Mouse (Mus musculus): ENCODE results near the gene Madcam1. TPM values are rescaled to one million over a fixed set of nuclear protein-coding genes. Genes with fewer than 3 reads are reported as not detected.
"Not testable (repeated sequence)": the region's sequence is repeated elsewhere in the genome, so short reads cannot be mapped to it uniquely, and the experiment has no call there.

Madcam1 gene
- polyA plus RNA-seq, 1 experiment from 2014 or later = 0.82 TPM

- Histone ChIP-seq H3K4me1 (peaks cover 34% of the 10 kb centered on the region), H3K9ac (peak overlapping the region; percentile 15; the same call in 1 of the 2 replicates), H3K27me3 (replicated peaks) (no peaks in the 10 kb centered on the region), H3K36me3 (peaks cover 15% of the 10 kb centered on the region), H3K27ac (replicated peaks) (no peak overlapping the region), H3K4me3 (no peak overlapping the region), H3K4me2 (no peak overlapping the region), H3K9me3 (peaks cover 3% of the 10 kb centered on the region; the same call in 1 of the 2 replicates)
- ATAC-seq (ENCODE audit: extremely low read depth, insufficient number of reproducible peaks, low FRiP score, low TSS enrichment) = no peak
- WGBS = 67% methylated on average over 12 of the region's 12 CpGs
Measured at GRCm38 (mm10) chr10:79693580-79694378, 29.4 kb downstream of the Madcam1 start.

GRCm38 (mm10) chr10:79694379-79694655 is 30.0 kb downstream of the Madcam1 start:
- no peaks in the 10 kb centered on the region for H3K27me3 ChIP-seq (replicated peaks)
- H3K9ac ChIP-seq = peak overlapping the region; percentile 15; the same call in 1 of the 2 replicates
- no peak overlapping the region for H3K4me3 ChIP-seq
- ATAC-seq (ENCODE audit: extremely low read depth, insufficient number of reproducible peaks, low FRiP score, low TSS enrichment) = no peak
- H3K36me3 ChIP-seq = peaks cover 9% of the 10 kb centered on the region
- WGBS = 67% methylated on average over 6 of the region's 6 CpGs
- H3K9me3 ChIP-seq = peaks cover 3% of the 10 kb centered on the region; the same call in 1 of the 2 replicates
- H3K4me2 ChIP-seq = no peak overlapping the region
- H3K4me1 ChIP-seq = peaks cover 34% of the 10 kb centered on the region
- H3K27ac ChIP-seq (replicated peaks) = no peak overlapping the region

GRCm38 (mm10) chr10:79695231-79696128 is 31.1 kb downstream of the Madcam1 start:
- Histone ChIP-seq H3K27me3 (replicated peaks) (no peaks in the 10 kb centered on the region), H3K4me1 (peaks cover 35% of the 10 kb centered on the region), H3K27ac (replicated peaks) (peak overlapping the region; percentile 89), H3K4me2 (peak overlapping the region; percentile 49), H3K9ac (peak overlapping the region; percentile 68), H3K9me3 (peaks cover 3% of the 10 kb centered on the region; the same call in 1 of the 2 replicates), H3K36me3 (0 out of 2 replicates have a peak, but pooled peaks cover 5% of the 10 kb centered on the region), H3K4me3 (no peak overlapping the region)
- no peak for ATAC-seq (ENCODE audit: extremely low read depth, insufficient number of reproducible peaks, low FRiP score, low TSS enrichment)
- 57% methylated on average over 13 of the region's 13 CpGs for WGBS

GRCm38 (mm10) chr10:79696129-79696651 is 31.8 kb downstream of the Madcam1 start:
- WGBS = 35% methylated on average over 9 of the region's 9 CpGs
- H3K36me3 ChIP-seq = 0 out of 2 replicates have a peak, but pooled peaks cover 5% of the 10 kb centered on the region
- H3K27me3 ChIP-seq (replicated peaks) = no peaks in the 10 kb centered on the region
- H3K27ac ChIP-seq (replicated peaks) = peak overlapping the region; percentile 89
- H3K4me2 ChIP-seq = peak overlapping the region; percentile 49
- ATAC-seq (ENCODE audit: extremely low read depth, insufficient number of reproducible peaks, low FRiP score, low TSS enrichment) = no peak
- H3K9ac ChIP-seq = peak overlapping the region; percentile 68
- H3K9me3 ChIP-seq = peaks cover 3% of the 10 kb centered on the region; the same call in 1 of the 2 replicates
- peak overlapping the region; percentile 17; the same call in 1 of the 2 replicates for H3K4me3 ChIP-seq
- peaks cover 42% of the 10 kb centered on the region for H3K4me1 ChIP-seq

- Histone ChIP-seq H3K27me3 (replicated peaks) (no peaks in the 10 kb centered on the region), H3K36me3 (no peaks in the 10 kb centered on the region), H3K9me3 (no peaks in the 10 kb centered on the region), H3K9ac (no peak overlapping the region), H3K27ac (replicated peaks) (no peak overlapping the region), H3K4me3 (no peak overlapping the region), H3K4me1 (peaks cover 51% of the 10 kb centered on the region), H3K4me2 (no peak overlapping the region)
- no peak for ATAC-seq (ENCODE audit: extremely low read depth, insufficient number of reproducible peaks, low FRiP score, low TSS enrichment)
- 72% methylated on average over 6 of the region's 6 CpGs for WGBS
Measured at GRCm38 (mm10) chr10:79697916-79698315, 33.6 kb downstream of the Madcam1 start.

GRCm38 (mm10) chr10:79698459-79698858 is 34.1 kb downstream of the Madcam1 start:
- no peaks in the 10 kb centered on the region for H3K9me3 ChIP-seq
- no peaks in the 10 kb centered on the region for H3K27me3 ChIP-seq (replicated peaks)
- no peak overlapping the region for H3K4me3 ChIP-seq
- H3K4me1 ChIP-seq = peaks cover 51% of the 10 kb centered on the region
- no peaks in the 10 kb centered on the region for H3K36me3 ChIP-seq
- H3K4me2 ChIP-seq = no peak overlapping the region
- ATAC-seq (ENCODE audit: extremely low read depth, insufficient number of reproducible peaks, low FRiP score, low TSS enrichment) = no peak
- no peak overlapping the region for H3K27ac ChIP-seq (replicated peaks)
- no peak overlapping the region for H3K9ac ChIP-seq
- WGBS = 85% methylated on average over 6 of the region's 6 CpGs

- Histone ChIP-seq H3K36me3 (no peaks in the 10 kb centered on the region), H3K4me2 (peak overlapping the region; percentile 40), H3K9me3 (no peaks in the 10 kb centered on the region), H3K4me1 (peaks cover 45% of the 10 kb centered on the region), H3K4me3 (no peak overlapping the region), H3K27ac (replicated peaks) (peak overlapping the region; percentile 84), H3K9ac (peak overlapping the region; percentile 61), H3K27me3 (replicated peaks) (no peaks in the 10 kb centered on the region)
- 24% methylated on average over 7 of the region's 7 CpGs for WGBS
- ATAC-seq (ENCODE audit: extremely low read depth, insufficient number of reproducible peaks, low FRiP score, low TSS enrichment) = no peak
Measured at GRCm38 (mm10) chr10:79700676-79701075, 36.3 kb downstream of the Madcam1 start.

- H3K4me2 ChIP-seq = peak overlapping the region; percentile 40
- peak overlapping the region; percentile 84 for H3K27ac ChIP-seq (replicated peaks)
- ATAC-seq (ENCODE audit: extremely low read depth, insufficient number of reproducible peaks, low FRiP score, low TSS enrichment) = no peak
- WGBS = 44% methylated on average over 10 of the region's 10 CpGs
- H3K27me3 ChIP-seq (replicated peaks) = no peaks in the 10 kb centered on the region
- H3K4me1 ChIP-seq = peaks cover 45% of the 10 kb centered on the region
- H3K36me3 ChIP-seq = peaks cover 5% of the 10 kb centered on the region
- H3K4me3 ChIP-seq = no peak overlapping the region
- peak overlapping the region; percentile 61 for H3K9ac ChIP-seq
- H3K9me3 ChIP-seq = no peaks in the 10 kb centered on the region
Measured at GRCm38 (mm10) chr10:79701443-79702129, 37.2 kb downstream of the Madcam1 start.

- H3K4me3 ChIP-seq; H3K4me2 ChIP-seq; H3K27ac ChIP-seq (replicated peaks); ATAC-seq (ENCODE audit: extremely low read depth, insufficient number of reproducible peaks, low FRiP score, low TSS enrichment); H3K9ac ChIP-seq; H3K27me3 ChIP-seq (replicated peaks); H3K9me3 ChIP-seq: not testable (repeated sequence)
- peaks cover 18% of the 10 kb centered on the region for H3K36me3 ChIP-seq
- H3K4me1 ChIP-seq = peaks cover 50% of the 10 kb centered on the region
- WGBS = 89% methylated on average over 4 of the region's 4 CpGs
Measured at GRCm38 (mm10) chr10:79702970-79703369, 38.6 kb downstream of the Madcam1 start.

- Histone ChIP-seq H3K27ac (replicated peaks) (peak overlapping the region; percentile 84), H3K4me1 (peaks cover 54% of the 10 kb centered on the region), H3K4me3 (peak overlapping the region; percentile 75), H3K27me3 (replicated peaks) (no peaks in the 10 kb centered on the region), H3K9me3 (no peaks in the 10 kb centered on the region), H3K36me3 (peaks cover 23% of the 10 kb centered on the region), H3K9ac (peak overlapping the region; percentile 78), H3K4me2 (peak overlapping the region; percentile 97)
- no peak for ATAC-seq (ENCODE audit: extremely low read depth, insufficient number of reproducible peaks, low FRiP score, low TSS enrichment)
- WGBS = 74% methylated on average over 10 of the region's 10 CpGs
Measured at GRCm38 (mm10) chr10:79703541-79703940, 39.2 kb downstream of the Madcam1 start.
